Mouse (Mus musculus) heart, postnatal 0 days (tissue): Measurements from ENCODE around the gene 4930505A04Rik. TPM values are rescaled to one million over a fixed set of nuclear protein-coding genes. Genes with fewer than 3 reads are reported as not detected.

ENCODE experiments used
- ATAC-seq: fragments of 200-750 bp; cut with Nextera tagmentation; 2 replicates; pipeline ENCODE4 v1.8.0; 2017; ENCODE audit warnings: low read depth, moderate number of reproducible peaks, moderate library complexity; ENCODE audit not compliant: insufficient read depth
- DNase-seq: peaks from one replicate; pipeline ENCODE4 v3.0.0-alpha.2; 2016; ENCODE audit warnings: low spot score
- H3K27ac ChIP-seq: fragments of 300-500 bp; sonication (generic); 2 replicates; pipeline ENCODE4 v1.5.1; 2014; ENCODE audit warnings: low read depth, mild to moderate bottlenecking
- H3K27me3 ChIP-seq: fragments of 300-500 bp; sonication (generic); 2 replicates; pipeline ENCODE4 v1.6.1; 2014; ENCODE audit warnings: low read length, mixed read lengths; ENCODE audit not compliant: control insufficient read depth, insufficient read depth
- H3K36me3 ChIP-seq: fragments of 300-500 bp; sonication (generic); replicated peaks from 2 replicates; pipeline ENCODE4 v1.6.1; 2014; ENCODE audit warnings: low read length, mixed read lengths; ENCODE audit not compliant: control insufficient read depth, insufficient read depth
- H3K4me1 ChIP-seq: fragments of 300-500 bp; sonication (generic); 2 replicates; pipeline ENCODE4 v1.6.1; 2014; ENCODE audit warnings: antibody characterized with exemption; ENCODE audit not compliant: control insufficient read depth, insufficient read depth
- H3K4me2 ChIP-seq: fragments of 300-500 bp; sonication (generic); 2 replicates; pipeline ENCODE4 v1.6.1; 2014; ENCODE audit warnings: low read depth, mild to moderate bottlenecking, low read length, moderate library complexity
- H3K4me3 ChIP-seq: fragments of 300-500 bp; sonication (generic); 2 replicates; pipeline ENCODE4 v1.5.1; 2014; ENCODE audit warnings: low read depth, low read length
- H3K9ac ChIP-seq: fragments of 300-500 bp; sonication (generic); replicated peaks from 2 replicates; pipeline ENCODE4 v1.6.1; 2014; ENCODE audit warnings: low read depth, low read length, mixed read lengths
- H3K9me3 ChIP-seq: fragments of 300-500 bp; sonication (generic); replicated peaks from 2 replicates; pipeline ENCODE4 v1.6.1; 2016; ENCODE audit warnings: low read length; ENCODE audit not compliant: control insufficient read depth
- CTCF ChIP-seq: IDR thresholded peaks from 2 replicates; pipeline ENCODE4 v1.5.1; 2016; ENCODE audit warnings: antibody characterized with exemption, control low read depth, low read depth
- EP300 ChIP-seq: IDR thresholded peaks from 2 replicates; pipeline ENCODE4 v1.6.1; 2016; ENCODE audit warnings: antibody characterized with exemption, low read depth
- WGBS: fragments of 180-500 bp; shearing (Covaris S2); extraction: QIAGEN DNeasy Blood & Tissue Kit; methylation state at CpG from one replicate; pipeline ENCODE4 v1.1.7; 2014; 5-methylcytosine and 5-hydroxymethylcytosine counted together
- polyA plus RNA-seq: library from polyadenylated mRNA; unstranded; fragments of >200 nt; fragmentation: Nextera tagmentation; extraction: Ambion mirVana; gene quantifications from 2 replicates; pipeline ENCODE4 v1.2.1, GENCODE M21; 2015
- total RNA-seq: library from RNA; depleted of rRNA; stranded (reverse); fragments of >200 nt; gene quantifications from 2 replicates; pipeline ENCODE4 v1.2.3, GENCODE M21; 2014; ENCODE audit warnings: low replicate concordance; rRNA removed

The 4930505A04Rik gene
- total and polyA plus RNA-seq, 2 experiments from 2014 or later: not detected

DNA sequence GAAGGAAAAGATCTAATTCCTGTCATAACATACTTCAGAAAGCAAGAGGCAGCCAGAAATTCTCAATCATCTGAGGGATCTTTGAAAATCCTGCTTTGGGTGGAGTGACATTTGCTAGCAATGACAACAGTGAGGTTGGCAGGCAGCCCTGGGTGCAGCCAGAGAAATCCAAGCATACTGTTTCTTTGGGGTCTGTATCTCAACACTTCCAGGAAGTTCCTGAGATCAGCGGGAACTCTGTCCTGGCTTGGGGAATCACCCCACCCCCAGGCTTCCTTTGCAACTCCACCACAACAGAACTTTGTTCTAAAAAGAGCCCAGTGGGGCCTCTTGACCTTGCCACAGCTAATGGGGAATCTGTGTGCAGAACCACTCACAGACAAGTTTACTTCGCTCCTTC lies 66.0 kb downstream of the 4930505A04Rik start:
- H3K9ac ChIP-seq: no peak overlapping the region

DNA sequence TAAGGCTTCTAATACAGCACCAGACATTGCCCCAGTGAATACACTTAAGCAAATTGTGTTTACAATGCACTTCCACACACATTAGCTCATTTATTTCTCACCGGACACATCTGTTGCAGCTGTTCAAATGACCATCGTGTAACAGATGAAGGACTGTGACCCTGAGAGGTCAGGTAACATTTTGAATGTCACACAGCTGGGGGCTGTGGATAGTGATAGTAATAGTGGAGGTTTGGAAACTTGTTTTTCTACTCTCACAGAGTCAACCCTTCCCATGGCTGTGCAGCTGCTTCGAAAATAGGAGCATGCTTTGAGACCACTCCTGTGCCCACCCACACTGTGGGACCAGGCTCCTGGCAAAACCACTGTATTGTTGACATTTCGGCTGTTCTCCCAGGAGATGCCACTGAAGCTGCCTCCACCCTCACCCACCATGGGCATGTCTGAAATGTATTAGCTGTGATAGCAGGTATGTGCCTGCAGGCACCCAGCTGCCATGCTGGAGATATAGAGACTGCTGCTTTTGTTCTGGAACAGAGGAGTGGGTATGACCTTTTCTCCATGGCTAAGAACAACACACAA lies 66.9 kb downstream of the 4930505A04Rik start:
- H3K4me3 ChIP-seq: no peak overlapping the region
- H3K9me3 ChIP-seq: no peaks in the 10 kb centered on the region
- H3K27me3 ChIP-seq: no peaks in the 10 kb centered on the region
- no peak overlapping the region for H3K9ac ChIP-seq
- no peak overlapping the region for H3K4me2 ChIP-seq
- peak overlapping the region; percentile 52 for H3K27ac ChIP-seq
- WGBS: 63% methylated on average over 4 of the region's 4 CpGs
- H3K4me1 ChIP-seq: peaks cover 16% of the 10 kb centered on the region; the same call in 1 of the 2 replicates
- H3K36me3 ChIP-seq: no peaks in the 10 kb centered on the region
- DNase-seq (peak; percentile 14), ATAC-seq (no peak)
- no peak for TF ChIP-seq CTCF
- TF ChIP-seq EP300: no peak

More for the DNA sequence above, 66.0 kb downstream of the 4930505A04Rik start:
- no peak overlapping the region for H3K4me2 ChIP-seq
- DNase-seq (peak; percentile 54), ATAC-seq (peak; percentile 57)
- H3K9me3 ChIP-seq: no peaks in the 10 kb centered on the region
- no peak for TF ChIP-seq EP300
- TF ChIP-seq CTCF: no peak
- H3K27ac ChIP-seq: peak overlapping the region; percentile 52
- H3K4me3 ChIP-seq: no peak overlapping the region
- H3K27me3 ChIP-seq: no peaks in the 10 kb centered on the region
- H3K4me1 ChIP-seq: peaks cover 16% of the 10 kb centered on the region; the same call in 1 of the 2 replicates
- H3K36me3 ChIP-seq: no peaks in the 10 kb centered on the region
- WGBS: 21% methylated on average over 2 of the region's 2 CpGs

DNA sequence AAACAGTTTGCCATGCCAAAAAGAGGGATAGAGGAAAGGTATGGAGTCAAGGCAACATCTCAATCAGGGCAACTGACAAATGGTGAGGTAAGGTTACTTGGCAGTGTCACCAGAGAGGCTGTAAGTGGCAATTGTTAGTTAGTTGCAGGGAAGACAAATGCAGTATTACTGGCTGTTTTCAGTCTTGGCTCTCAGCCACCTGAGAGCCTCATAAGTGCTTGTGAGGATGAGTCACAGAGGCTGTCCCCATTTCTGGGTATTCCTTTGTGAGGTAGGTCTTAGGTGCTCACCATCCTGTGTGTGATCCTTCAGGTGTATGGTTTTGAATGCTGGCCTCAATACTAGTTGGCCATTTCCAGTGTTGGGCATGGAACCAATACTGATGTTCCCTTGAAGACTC lies 77.3 kb downstream of the 4930505A04Rik start:
- no peak for ATAC-seq
- TF ChIP-seq EP300: no peak
- TF ChIP-seq CTCF: no peak
- Histone ChIP-seq H3K27me3 (no peaks in the 10 kb centered on the region), H3K9me3 (no peaks in the 10 kb centered on the region), H3K9ac (no peak overlapping the region), H3K4me1 (no peaks in the 10 kb centered on the region), H3K4me3 (no peak overlapping the region), H3K27ac (no peak overlapping the region), H3K36me3 (no peaks in the 10 kb centered on the region), H3K4me2 (no peak overlapping the region)
- no peak for DNase-seq

DNA sequence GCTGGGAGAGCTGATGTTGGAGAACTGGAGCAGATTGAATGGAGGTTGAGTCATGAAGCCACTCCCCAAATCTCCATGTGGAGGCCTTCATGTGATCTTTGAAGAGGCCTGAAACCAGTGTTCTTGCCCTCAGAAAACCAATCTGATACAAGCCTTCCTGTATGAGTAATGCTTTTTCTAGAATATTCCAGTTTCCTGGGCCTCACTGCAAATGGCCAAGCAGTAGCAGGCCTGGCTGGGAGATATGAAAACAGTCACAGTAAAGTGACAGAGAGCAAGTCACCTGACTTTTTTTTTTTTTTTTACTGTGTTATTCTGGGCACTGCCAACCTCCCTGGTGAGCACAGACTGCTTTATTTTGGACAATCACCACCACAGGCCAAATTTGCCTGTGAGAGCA lies 88.6 kb downstream of the 4930505A04Rik start:
- Histone ChIP-seq H3K27ac (no peak overlapping the region), H3K4me2 (no peak overlapping the region), H3K9me3 (no peaks in the 10 kb centered on the region), H3K4me3 (no peak overlapping the region), H3K9ac (no peak overlapping the region), H3K27me3 (no peaks in the 10 kb centered on the region), H3K36me3 (no peaks in the 10 kb centered on the region), H3K4me1 (no peaks in the 10 kb centered on the region)
- TF ChIP-seq EP300 (no peak), CTCF (no peak)
- DNase-seq: no peak
- ATAC-seq: peak; percentile 33; the same call in 1 of the 2 replicates

Other genes starting within 250 kb of the 4930505A04Rik start
- gene Sptbn1, start 203.7 kb downstream of the 4930505A04Rik start, total RNA-seq: 262 and 271 TPM in 2 replicates
- gene Sptbn1, start 203.7 kb downstream of the 4930505A04Rik start, polyA plus RNA-seq: 118 and 121 TPM in 2 replicates
- gene Acyp2, start 177.8 kb upstream of the 4930505A04Rik start, total RNA-seq: 27.6 and 31.4 TPM in 2 replicates
- gene Acyp2, start 177.8 kb upstream of the 4930505A04Rik start, polyA plus RNA-seq: 85.8 and 91.0 TPM in 2 replicates